Mouse (Mus musculus) kidney, embryonic 16.5 days (tissue): ENCODE data around the gene Klk5. TPM values are rescaled to one million over a fixed set of nuclear protein-coding genes. Genes with fewer than 3 reads are reported as not detected.

Experiments used
- ATAC-seq: fragments of 200-750 bp; cut with Nextera tagmentation; 2 replicates; pipeline ENCODE4 v1.8.0; 2017; ENCODE audit warnings: moderate TSS enrichment; ENCODE audit not compliant: low FRiP score, low TSS enrichment
- H3K27ac ChIP-seq: fragments of 300-500 bp; sonication (generic); 2 replicates; pipeline ENCODE4 v1.5.1; 2014; ENCODE audit warnings: low read length
- H3K27me3 ChIP-seq: fragments of 300-500 bp; sonication (generic); 2 replicates; pipeline ENCODE4 v1.6.1; 2014; ENCODE audit warnings: low read length, control low read depth, mixed read lengths; ENCODE audit not compliant: insufficient read depth
- H3K36me3 ChIP-seq: fragments of 300-500 bp; sonication (generic); 2 replicates; pipeline ENCODE4 v1.6.1; 2014; ENCODE audit warnings: low read length, control low read depth, mixed read lengths; ENCODE audit not compliant: insufficient read depth
- H3K4me1 ChIP-seq: fragments of 300-500 bp; sonication (generic); 2 replicates; pipeline ENCODE4 v1.6.1; 2014; ENCODE audit warnings: low read length, control low read depth, mixed read lengths; ENCODE audit not compliant: insufficient read depth
- H3K4me2 ChIP-seq: fragments of 300-500 bp; sonication (generic); replicated peaks from 2 replicates; pipeline ENCODE4 v1.6.1; 2014; ENCODE audit warnings: low read depth, low read length
- H3K4me3 ChIP-seq: fragments of 300-500 bp; sonication (generic); 2 replicates; pipeline ENCODE4 v1.5.1; 2014; ENCODE audit warnings: mild to moderate bottlenecking, low read length
- H3K9ac ChIP-seq: fragments of 300-500 bp; sonication (generic); replicated peaks from 2 replicates; pipeline ENCODE4 v1.6.1; 2014; ENCODE audit warnings: low read length
- H3K9me3 ChIP-seq: fragments of 300-500 bp; sonication (generic); 2 replicates; pipeline ENCODE4 v1.6.1; 2016; ENCODE audit warnings: low read length, control low read depth
- WGBS: fragments of 180-500 bp; shearing (Covaris S2); extraction: QIAGEN DNeasy Blood & Tissue Kit; methylation state at CpG from one replicate; pipeline ENCODE4 v1.1.7; 2014; 5-methylcytosine and 5-hydroxymethylcytosine counted together
- polyA plus RNA-seq: library from polyadenylated mRNA; unstranded; fragments of >200 nt; fragmentation: Nextera tagmentation; extraction: Ambion mirVana; gene quantifications from 2 replicates; pipeline ENCODE4 v1.2.1, GENCODE M21; 2015

Klk5 gene
- not detected in 2 replicates for polyA plus RNA-seq

DNA sequence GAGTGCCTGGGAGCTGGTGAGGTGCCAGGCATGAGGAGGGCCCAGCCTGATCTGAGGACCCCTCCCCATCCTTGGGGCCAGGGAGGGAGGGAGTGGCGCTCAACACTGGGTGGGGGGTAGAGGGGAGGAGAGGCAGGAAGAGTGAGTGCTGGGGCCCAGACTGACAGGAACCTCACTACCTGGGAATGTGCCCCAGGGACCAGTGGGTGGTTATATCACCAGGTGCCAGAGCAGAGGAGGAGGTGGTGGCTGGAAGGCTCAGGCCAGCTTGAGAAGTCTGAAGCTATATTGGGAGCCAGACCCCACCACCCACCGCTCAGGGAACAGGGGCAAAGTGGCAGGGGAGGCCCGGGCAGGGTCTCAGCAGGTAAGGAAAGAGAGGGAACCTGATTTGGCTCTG is at the start of gene Klk5:
Gene Klk5, plus strand, starts transcription at position 271 of the 400 bp plus-strand sequence.
- no peak within 1 kb of the TSS for H3K4me2 ChIP-seq
- H3K9ac ChIP-seq, result no peak within 1 kb of the TSS
- no peaks in the 10 kb centered on the region for H3K36me3 ChIP-seq
- no peaks in the 10 kb centered on the region for H3K9me3 ChIP-seq
- no peaks in the 10 kb centered on the region for H3K27me3 ChIP-seq
- no peaks in the 10 kb centered on the region for H3K4me1 ChIP-seq
- WGBS, result 63% methylated on average over 3 of the region's 3 CpGs
- no peak within 1 kb of the TSS for H3K27ac ChIP-seq
- ATAC-seq, result no peak
- no peak within 1 kb of the TSS for H3K4me3 ChIP-seq

DNA sequence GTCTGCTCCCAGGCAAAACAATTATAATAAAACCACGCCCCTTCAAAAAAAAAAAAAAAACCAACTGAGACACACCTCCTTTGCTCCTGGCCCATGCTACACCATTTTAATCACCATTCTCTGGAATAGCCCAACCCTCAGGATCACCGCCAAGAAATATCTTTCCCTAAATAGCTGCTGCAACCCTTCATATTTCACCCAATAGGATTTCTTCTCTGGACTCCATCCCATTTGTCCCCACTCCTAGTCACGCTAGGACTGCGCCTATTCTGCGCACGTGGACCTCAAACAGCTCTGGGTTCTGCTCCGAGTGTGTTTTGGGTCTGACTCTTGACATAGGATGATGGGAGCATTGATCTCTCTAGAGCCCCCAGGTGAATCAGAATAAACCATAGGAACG is 45.4 kb upstream of the Klk5 start:
- H3K9ac ChIP-seq, result no peak overlapping the region
- H3K4me1 ChIP-seq, result peaks cover 16% of the 10 kb centered on the region
- no peak overlapping the region for H3K27ac ChIP-seq
- peak overlapping the region; percentile 93 for H3K4me2 ChIP-seq
- WGBS, result 1% methylated on average over 8 of the region's 8 CpGs
- H3K9me3 ChIP-seq, result no peaks in the 10 kb centered on the region
- no peaks in the 10 kb centered on the region for H3K36me3 ChIP-seq
- peak; percentile 5; the same call in 1 of the 2 replicates for ATAC-seq
- no peaks in the 10 kb centered on the region for H3K27me3 ChIP-seq
- H3K4me3 ChIP-seq, result peak overlapping the region; percentile 59

DNA sequence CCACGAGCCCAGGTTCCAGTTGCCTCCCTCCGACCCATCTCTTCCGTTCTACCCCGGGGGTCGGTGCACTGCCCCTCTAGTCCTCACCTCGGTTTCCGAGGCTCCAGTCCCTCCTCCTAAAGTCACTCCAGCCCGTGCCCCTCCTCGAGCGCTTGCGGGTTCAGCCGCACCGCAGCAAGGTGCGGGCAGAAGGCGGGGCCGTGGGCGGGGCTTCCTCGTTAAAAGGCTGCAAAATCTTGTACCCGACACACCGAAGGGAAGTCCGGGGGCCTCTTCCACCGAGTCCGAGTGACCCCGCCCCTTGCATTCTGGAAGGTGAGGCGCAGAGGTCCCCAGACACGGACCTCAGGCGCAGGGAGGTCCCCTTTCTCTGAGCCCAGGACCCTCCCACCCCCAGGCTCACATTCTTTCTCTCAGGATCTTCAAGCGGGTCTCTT is 44.4 kb upstream of the Klk5 start, which contains the start of gene Klk8:
Gene Klk8, plus strand, starts transcription at position 245 of the 437 bp plus-strand sequence.
- Histone ChIP-seq H3K27ac (no peak within 1 kb of the TSS), H3K4me1 (peaks cover 16% of the 10 kb centered on the region), H3K9me3 (no peaks in the 10 kb centered on the region), H3K4me2 (peak within 1 kb of the TSS; percentile 93), H3K36me3 (no peaks in the 10 kb centered on the region), H3K27me3 (no peaks in the 10 kb centered on the region), H3K4me3 (peak within 1 kb of the TSS; percentile 59), H3K9ac (peak within 1 kb of the TSS; percentile 64)
- WGBS, result under 1% methylated on average over 28 of the region's 28 CpGs
- peak; percentile 11 for ATAC-seq

DNA sequence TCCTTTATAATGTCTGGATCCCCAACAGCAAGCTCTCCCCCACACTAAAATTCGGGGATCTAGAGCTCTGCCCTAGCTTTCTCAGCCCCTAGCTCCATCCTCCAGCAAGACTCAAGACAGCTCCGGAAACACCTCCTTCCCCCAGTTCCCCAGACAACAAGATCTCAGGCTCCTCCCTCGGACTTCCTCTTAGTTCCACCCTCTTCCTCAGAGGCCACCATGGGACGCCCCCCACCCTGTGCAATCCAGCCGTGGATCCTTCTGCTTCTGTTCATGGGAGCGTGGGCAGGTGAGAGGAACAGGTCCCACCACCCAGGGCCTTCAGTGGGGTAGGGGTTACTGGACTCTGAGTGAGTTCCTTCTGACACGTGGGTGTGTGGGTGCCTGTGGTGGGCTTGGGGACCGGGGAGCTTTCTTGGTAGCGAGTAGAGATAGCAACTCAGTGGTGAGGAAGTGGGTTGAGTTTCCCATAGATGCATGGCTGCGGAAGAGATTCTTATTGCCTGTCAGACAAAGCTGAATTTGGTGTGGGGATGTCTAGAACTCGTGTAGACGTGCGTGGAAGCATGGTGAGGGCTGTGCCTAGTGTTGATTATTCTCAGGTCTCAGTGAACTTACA is 43.8 kb upstream of the Klk5 start:
- Histone ChIP-seq H3K9me3 (no peaks in the 10 kb centered on the region), H3K27me3 (no peaks in the 10 kb centered on the region), H3K4me3 (peak overlapping the region; percentile 59), H3K9ac (peak overlapping the region; percentile 64), H3K27ac (no peak overlapping the region), H3K36me3 (no peaks in the 10 kb centered on the region), H3K4me1 (peaks cover 16% of the 10 kb centered on the region), H3K4me2 (peak overlapping the region; percentile 93)
- WGBS, result 40% methylated on average over 13 of the region's 13 CpGs
- peak; percentile 76 for ATAC-seq

DNA sequence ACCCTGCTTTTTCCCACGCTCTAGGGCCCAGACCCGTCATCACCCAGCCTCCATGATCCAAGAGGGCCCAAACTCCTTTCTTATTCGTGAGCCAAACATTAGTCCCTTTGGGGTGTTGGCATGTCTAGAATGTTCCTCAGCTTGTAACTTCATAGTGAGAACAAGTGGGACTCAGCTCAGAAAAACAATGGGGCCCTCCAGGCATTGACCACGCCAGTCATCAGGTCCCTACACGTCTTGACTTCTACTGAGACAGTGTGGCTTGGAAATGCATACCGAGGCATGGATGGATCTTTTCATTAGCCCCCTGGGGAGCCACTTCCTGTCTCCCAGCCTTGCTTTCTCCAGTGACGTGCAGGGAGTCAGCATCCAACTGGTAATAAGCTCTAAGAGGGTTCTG is 41.9 kb upstream of the Klk5 start:
- WGBS, result 80% methylated on average over 7 of the region's 7 CpGs
- Histone ChIP-seq H3K27ac (no peak overlapping the region), H3K4me2 (no peak overlapping the region), H3K27me3 (no peaks in the 10 kb centered on the region), H3K4me1 (peaks cover 16% of the 10 kb centered on the region), H3K4me3 (no peak overlapping the region), H3K9ac (no peak overlapping the region), H3K36me3 (no peaks in the 10 kb centered on the region), H3K9me3 (no peaks in the 10 kb centered on the region)
- no peak for ATAC-seq

DNA sequence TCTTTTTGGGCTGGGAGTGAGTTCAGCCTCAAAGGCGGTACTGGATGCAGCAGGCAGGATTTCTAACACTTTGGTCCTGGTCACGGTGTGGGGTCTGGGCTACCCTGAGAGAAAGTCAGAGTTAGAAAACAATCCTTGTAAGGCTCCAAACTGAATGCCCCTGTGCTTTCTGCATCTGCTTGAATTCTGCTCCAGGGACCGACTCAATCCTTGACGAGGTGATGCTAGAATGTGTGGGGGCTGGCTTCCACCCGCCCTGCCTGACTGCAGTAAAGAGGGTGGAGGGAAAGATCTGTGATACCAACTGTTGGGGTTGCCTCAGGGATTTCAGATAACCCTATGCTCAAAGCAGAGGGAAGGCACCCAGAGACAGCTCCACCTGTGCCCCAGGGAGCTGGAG is 30.8 kb upstream of the Klk5 start, which contains the start of gene Klk7:
Gene Klk7, plus strand, starts transcription at position 301 of the 400 bp plus-strand sequence.
- no peaks in the 10 kb centered on the region for H3K9me3 ChIP-seq
- ATAC-seq, result no peak
- no peaks in the 10 kb centered on the region for H3K27me3 ChIP-seq
- H3K36me3 ChIP-seq, result no peaks in the 10 kb centered on the region
- no peak within 1 kb of the TSS for H3K27ac ChIP-seq
- no peak within 1 kb of the TSS for H3K4me3 ChIP-seq
- no peak within 1 kb of the TSS for H3K9ac ChIP-seq
- H3K4me1 ChIP-seq, result no peaks in the 10 kb centered on the region
- H3K4me2 ChIP-seq, result no peak within 1 kb of the TSS
- WGBS, result 47% methylated on average over 5 of the region's 5 CpGs

DNA sequence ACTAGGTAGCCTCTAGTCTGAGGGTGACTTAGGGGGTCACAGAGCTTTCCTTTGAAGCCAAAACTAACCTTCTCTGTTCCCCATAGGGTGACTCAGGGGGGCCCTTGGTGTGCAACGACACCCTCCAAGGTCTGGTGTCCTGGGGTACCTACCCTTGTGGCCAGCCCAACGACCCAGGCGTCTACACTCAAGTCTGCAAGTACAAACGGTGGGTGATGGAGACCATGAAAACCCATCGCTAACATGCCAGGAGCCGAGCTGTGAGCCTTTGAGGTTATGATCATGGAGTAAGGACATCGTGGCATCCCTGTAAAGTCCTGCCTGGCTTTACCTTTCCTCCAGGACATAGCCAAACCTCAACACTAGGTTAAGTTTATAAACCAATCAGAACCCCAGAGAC is 26.6 kb upstream of the Klk5 start:
- no peaks in the 10 kb centered on the region for H3K9me3 ChIP-seq
- H3K27ac ChIP-seq, result no peak overlapping the region
- ATAC-seq, result no peak
- no peak overlapping the region for H3K9ac ChIP-seq
- 86% methylated on average over 7 of the region's 7 CpGs for WGBS
- H3K4me1 ChIP-seq, result no peaks in the 10 kb centered on the region
- no peaks in the 10 kb centered on the region for H3K27me3 ChIP-seq
- H3K36me3 ChIP-seq, result no peaks in the 10 kb centered on the region
- no peak overlapping the region for H3K4me2 ChIP-seq
- no peak overlapping the region for H3K4me3 ChIP-seq

DNA sequence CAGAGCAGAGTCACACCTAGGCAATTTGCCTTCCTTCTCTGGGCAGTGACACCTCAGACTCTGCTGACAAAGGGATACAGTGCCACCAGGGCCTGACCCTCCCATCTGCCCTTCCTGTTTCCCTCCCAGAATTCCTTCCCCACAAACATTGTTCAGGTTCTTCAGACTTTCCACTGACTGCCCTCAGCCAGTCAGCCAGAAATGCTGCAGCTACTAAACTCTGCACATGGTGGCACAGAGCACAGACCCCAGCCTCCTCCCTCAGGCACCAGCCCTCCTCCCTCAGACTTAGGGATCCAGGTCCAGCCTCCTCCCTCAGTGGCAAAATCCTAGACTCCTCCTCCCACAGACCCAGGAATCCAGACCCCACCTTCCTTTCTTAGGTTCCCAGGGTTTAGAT is 25.0 kb upstream of the Klk5 start:
- H3K36me3 ChIP-seq, result no peaks in the 10 kb centered on the region
- H3K4me1 ChIP-seq, result no peaks in the 10 kb centered on the region
- ATAC-seq, result peak; percentile 73
- H3K27ac ChIP-seq, result 0 out of 2 replicates have a peak overlapping the region, but pooled peaks have one; percentile 6
- no peak overlapping the region for H3K9ac ChIP-seq
- H3K27me3 ChIP-seq, result no peaks in the 10 kb centered on the region
- H3K9me3 ChIP-seq, result no peaks in the 10 kb centered on the region
- no peak overlapping the region for H3K4me3 ChIP-seq
- H3K4me2 ChIP-seq, result no peak overlapping the region

DNA sequence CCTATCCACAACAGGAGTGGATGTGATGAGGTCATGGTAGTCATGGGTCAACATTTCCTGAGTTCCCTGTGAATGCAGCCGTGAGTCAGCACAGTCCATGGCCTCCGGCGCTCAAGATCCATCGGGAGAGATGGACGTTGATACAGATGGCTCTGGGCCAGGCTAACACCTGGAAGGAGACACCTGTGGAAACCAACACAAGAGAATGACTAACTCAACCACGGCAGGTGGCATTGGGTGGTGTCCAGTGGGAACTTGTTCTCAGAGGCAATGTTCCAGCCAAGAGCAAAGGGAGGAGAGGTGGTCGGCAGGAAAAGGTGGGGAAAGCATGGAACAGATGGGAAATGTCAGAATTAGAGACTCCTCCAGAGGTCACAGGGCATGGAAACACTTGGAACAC is 20.2 kb upstream of the Klk5 start:
- no peaks in the 10 kb centered on the region for H3K27me3 ChIP-seq
- no peak for ATAC-seq
- no peaks in the 10 kb centered on the region for H3K36me3 ChIP-seq
- no peak overlapping the region for H3K4me2 ChIP-seq
- H3K4me1 ChIP-seq, result no peaks in the 10 kb centered on the region
- H3K4me3 ChIP-seq, result no peak overlapping the region
- H3K9ac ChIP-seq, result no peak overlapping the region
- WGBS, result 86% methylated on average over 7 of the region's 7 CpGs
- H3K9me3 ChIP-seq, result no peaks in the 10 kb centered on the region
- no peak overlapping the region for H3K27ac ChIP-seq

DNA sequence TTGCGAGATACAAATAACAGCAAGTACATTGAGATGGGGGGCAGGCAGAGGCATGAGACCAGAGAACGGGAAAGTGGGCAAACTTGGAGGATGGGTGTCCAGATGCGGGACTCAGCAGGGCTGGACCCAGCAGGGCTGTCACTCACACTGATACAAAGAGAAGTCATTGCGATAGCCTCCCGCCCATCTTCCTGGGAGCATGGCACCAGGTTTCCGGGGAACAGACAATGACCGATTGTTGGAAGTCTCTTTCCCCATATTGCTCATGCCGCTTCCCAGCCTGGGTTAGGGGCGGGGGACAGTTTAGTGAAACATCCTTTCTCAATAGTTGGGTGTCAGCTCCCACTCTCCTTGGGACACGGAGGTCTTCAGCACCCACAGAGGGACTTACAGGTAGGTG is 17.6 kb upstream of the Klk5 start, which contains the start of gene Klk6:
Gene Klk6, plus strand, starts transcription at position 301 of the 400 bp plus-strand sequence.
- ATAC-seq, result no peak
- Histone ChIP-seq H3K4me1 (no peaks in the 10 kb centered on the region), H3K4me3 (no peak within 1 kb of the TSS), H3K36me3 (no peaks in the 10 kb centered on the region), H3K9ac (no peak within 1 kb of the TSS), H3K4me2 (no peak within 1 kb of the TSS), H3K27ac (no peak within 1 kb of the TSS), H3K9me3 (no peaks in the 10 kb centered on the region; the same call in 1 of the 2 replicates), H3K27me3 (no peaks in the 10 kb centered on the region)
- WGBS, result 86% methylated on average over 10 of the region's 10 CpGs
